Mouse (Mus musculus): ENCODE results near the gene Plxnc1. TPM values are rescaled to one million over a fixed set of nuclear protein-coding genes. Genes with fewer than 3 reads are reported as not detected.

Gene Plxnc1
- 7.2 and 8.3 TPM in 2 replicates for polyA plus RNA-seq (2015; fragmentation: Nextera tagmentation; extraction: Ambion mirVana)

DNA sequence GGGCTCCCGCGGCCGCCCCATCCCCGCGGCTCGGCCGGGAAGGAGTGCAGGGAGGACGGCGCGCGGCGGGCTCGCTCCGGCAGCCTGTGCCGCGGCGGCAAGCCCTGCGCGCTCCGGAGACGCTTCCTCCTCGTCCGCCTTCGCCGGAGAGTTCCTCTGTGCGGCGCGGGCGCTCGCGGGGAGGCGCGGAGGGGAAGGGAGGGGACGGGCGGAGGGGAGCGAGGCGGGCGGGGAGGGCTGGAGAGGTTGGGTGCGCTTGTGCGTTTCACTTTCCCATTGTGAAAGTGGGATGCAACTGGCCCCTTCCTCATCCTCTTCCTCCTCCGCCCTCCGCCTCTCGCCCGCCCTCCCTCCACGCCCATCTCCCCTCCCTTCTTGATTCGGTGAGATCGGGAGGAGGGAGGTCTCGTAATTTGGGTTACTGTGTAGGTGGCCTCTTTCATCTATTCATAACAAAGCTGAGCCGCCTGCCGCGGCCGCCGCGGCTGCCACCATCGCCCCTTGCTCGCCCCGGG lies at the start of gene Plxnc1:
Gene Plxnc1 (minus strand): TSS at position 145 of the 515 bp plus-strand sequence.
- peak within 1 kb of the TSS; percentile 87 for H3K4me2 ChIP-seq
- H3K36me3 ChIP-seq (ENCODE audit: poor library complexity, severe bottlenecking) = no peaks in the 10 kb centered on the region
- H3K9me3 ChIP-seq (replicated peaks) = no peaks in the 10 kb centered on the region
- under 1% methylated on average over 31 of the region's 57 CpGs for WGBS
- peak within 1 kb of the TSS; percentile 95 for H3K27ac ChIP-seq
- H3K4me1 ChIP-seq = peaks cover 55% of the 10 kb centered on the region
- peak within 1 kb of the TSS; percentile 92 for H3K9ac ChIP-seq
- no peaks in the 10 kb centered on the region for H3K27me3 ChIP-seq
- peak within 1 kb of the TSS; percentile 85 for H3K4me3 ChIP-seq
- ATAC-seq = peak; percentile 65

DNA sequence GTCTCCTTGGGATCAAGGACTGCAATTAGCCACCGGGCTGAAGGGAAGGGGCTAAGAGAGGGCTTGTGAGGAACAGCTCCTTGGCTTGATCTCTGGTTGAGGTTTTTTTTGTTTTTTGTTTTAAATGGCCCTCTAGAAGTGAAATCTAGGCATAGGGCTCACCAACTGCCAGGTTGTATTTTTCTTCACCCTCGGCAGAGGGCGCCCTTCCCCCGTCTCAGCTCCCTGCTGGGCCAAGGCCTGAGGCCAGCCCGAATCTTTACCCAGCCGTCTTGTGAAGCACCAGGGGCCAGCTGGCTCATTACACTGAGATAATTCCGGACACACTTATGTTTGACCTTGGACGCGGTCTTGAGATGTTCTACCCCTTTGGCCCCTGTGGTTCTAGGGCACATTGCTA lies 47.5 kb upstream of the Plxnc1 start:
- peak; percentile 37 for ATAC-seq

DNA sequence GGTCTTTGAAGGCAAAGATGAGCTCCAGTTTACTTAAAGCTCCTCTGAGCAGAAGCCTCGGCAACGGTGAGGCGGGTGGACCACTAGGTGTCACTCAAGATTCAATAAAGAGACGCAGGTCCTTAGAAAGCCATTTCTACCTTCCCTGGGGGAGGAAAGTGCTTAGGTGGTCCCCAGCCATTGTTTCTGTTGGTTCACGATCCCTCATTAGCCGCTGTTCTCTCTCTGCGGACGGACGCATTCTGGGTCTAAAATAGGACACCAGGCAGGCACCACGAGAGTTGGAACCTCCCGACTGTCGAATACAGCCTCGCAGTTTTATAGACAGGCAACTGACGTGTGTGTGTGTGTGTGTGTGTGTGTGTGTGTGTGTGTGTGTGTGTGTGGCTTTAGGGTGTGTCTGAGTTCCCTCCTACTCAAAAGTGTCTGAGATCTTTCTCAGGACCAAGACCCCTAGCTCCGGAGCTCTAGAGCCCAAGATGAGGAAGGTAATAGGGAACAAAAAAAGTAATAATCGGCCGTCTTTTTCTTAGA lies 47.0 kb upstream of the Plxnc1 start:
- peak; percentile 67 for ATAC-seq
- Histone ChIP-seq H3K9me3 (replicated peaks) (no peaks in the 10 kb centered on the region), H3K36me3 (ENCODE audit: poor library complexity, severe bottlenecking) (no peaks in the 10 kb centered on the region), H3K4me2 (peak overlapping the region; percentile 55), H3K9ac (no peak overlapping the region), H3K4me3 (peak overlapping the region; percentile 19), H3K4me1 (peaks cover 24% of the 10 kb centered on the region), H3K27ac (peak overlapping the region; percentile 70), H3K27me3 (no peaks in the 10 kb centered on the region)
- WGBS = 9% methylated on average over 17 of the region's 17 CpGs

More for the DNA sequence above, 47.5 kb upstream of the Plxnc1 start:
- Histone ChIP-seq H3K4me2 (peak overlapping the region; percentile 55), H3K4me3 (no peak overlapping the region), H3K9me3 (replicated peaks) (no peaks in the 10 kb centered on the region), H3K9ac (no peak overlapping the region), H3K4me1 (peaks cover 24% of the 10 kb centered on the region), H3K27me3 (no peaks in the 10 kb centered on the region), H3K36me3 (ENCODE audit: poor library complexity, severe bottlenecking) (no peaks in the 10 kb centered on the region), H3K27ac (0 out of 2 replicates have a peak overlapping the region, but pooled peaks have one; percentile 14)
- 8% methylated on average over 9 of the region's 9 CpGs for WGBS

DNA sequence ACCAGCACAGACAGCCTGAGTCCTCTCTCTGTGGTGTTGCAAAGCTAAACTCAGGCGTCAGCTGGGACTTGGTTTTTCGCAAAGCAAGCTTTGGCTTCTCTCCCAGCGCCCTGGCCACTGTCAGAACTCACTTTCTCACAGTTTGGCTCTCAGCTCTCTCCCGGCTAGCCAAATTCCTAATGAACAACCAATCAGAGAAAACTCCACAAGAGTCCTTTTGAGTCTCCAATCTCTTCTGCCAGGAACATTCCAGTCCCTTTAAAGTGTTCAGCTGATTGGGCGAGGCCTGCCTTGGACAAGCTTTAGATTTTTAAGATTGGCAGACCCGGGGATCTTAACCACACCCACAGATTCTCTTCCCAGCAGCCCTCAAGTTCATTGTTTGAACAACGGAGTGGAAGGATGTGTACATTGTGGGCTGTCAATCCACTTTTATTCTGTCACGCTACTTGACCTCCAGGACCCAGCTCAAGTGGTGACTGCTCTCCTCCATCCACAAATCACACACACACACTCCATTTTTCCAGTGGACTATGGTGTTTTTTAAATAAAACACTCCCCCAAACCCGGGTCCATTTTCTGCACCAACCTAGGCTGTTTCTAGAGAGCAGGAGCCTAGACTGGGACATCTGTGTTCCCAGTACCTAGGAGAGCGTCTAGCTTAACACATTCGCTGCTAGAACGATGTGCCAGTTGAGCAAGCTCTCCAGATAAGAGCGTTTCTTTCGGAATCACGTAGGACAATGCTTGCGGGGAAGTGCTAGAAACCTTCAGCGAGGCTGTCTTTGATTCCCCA lies 46.3 kb upstream of the Plxnc1 start:
- Histone ChIP-seq H3K4me2 (peak overlapping the region; percentile 55), H3K27ac (peak overlapping the region; percentile 70), H3K4me1 (peaks cover 24% of the 10 kb centered on the region), H3K36me3 (ENCODE audit: poor library complexity, severe bottlenecking) (no peaks in the 10 kb centered on the region), H3K9me3 (replicated peaks) (no peaks in the 10 kb centered on the region), H3K27me3 (no peaks in the 10 kb centered on the region), H3K9ac (no peak overlapping the region), H3K4me3 (peak overlapping the region; percentile 19; the same call in 1 of the 2 replicates)
- 14% methylated on average over 17 of the region's 17 CpGs for WGBS
- peak; percentile 67 for ATAC-seq

DNA sequence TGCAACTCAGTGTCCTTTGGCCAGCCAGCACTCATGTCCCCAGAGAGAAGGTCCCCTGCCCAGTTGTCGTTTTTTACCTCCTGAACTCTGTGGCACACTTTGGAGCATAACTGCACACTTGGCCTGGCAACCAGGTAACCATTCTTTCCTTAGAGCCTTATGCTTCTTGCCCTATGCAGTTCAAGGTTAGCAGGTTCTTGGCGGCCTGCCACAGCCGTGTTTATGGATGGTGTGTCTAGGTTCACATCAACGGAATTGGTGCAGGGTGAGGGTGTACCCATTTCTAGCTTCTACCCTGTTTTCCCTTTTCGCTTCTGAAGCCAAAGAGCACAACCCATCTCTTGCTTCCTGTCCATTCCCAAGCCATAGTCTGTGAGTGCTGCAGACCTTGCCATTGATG lies 44.7 kb upstream of the Plxnc1 start:
- no peak overlapping the region for H3K27ac ChIP-seq
- 94% methylated on average over 5 of the region's 5 CpGs for WGBS
- H3K9ac ChIP-seq = no peak overlapping the region
- H3K4me2 ChIP-seq = no peak overlapping the region
- no peaks in the 10 kb centered on the region for H3K27me3 ChIP-seq
- no peak for ATAC-seq
- no peaks in the 10 kb centered on the region for H3K36me3 ChIP-seq (ENCODE audit: poor library complexity, severe bottlenecking)
- no peaks in the 10 kb centered on the region for H3K9me3 ChIP-seq (replicated peaks)
- peaks cover 24% of the 10 kb centered on the region for H3K4me1 ChIP-seq
- H3K4me3 ChIP-seq = no peak overlapping the region

DNA sequence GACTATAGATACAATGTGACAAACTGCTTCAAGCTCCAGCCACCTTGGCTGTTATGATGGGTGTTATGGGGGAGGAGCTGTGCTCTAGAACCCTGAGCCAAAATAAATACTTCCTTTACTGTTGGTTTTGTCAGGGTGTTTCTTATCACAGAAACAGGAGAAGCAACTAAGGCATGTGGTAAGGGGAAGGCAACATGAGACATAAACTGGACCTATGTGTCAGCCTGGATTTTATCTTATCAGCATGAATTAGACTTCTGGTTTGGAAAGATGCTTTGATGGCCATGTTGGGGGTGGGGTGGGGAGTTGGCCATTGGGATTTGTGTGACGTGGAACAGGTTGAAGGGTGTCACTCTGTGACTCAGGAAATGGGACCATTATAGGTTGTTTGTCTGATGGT lies 40.5 kb upstream of the Plxnc1 start:
- no peak overlapping the region for H3K4me2 ChIP-seq
- H3K36me3 ChIP-seq (ENCODE audit: poor library complexity, severe bottlenecking) = no peaks in the 10 kb centered on the region
- ATAC-seq = no peak
- no peak overlapping the region for H3K4me3 ChIP-seq
- no peak overlapping the region for H3K9ac ChIP-seq
- peaks cover 11% of the 10 kb centered on the region for H3K4me1 ChIP-seq
- peaks cover 5% of the 10 kb centered on the region; the same call in 1 of the 2 replicates for H3K9me3 ChIP-seq (replicated peaks)
- H3K27me3 ChIP-seq = no peaks in the 10 kb centered on the region
- whole genome bisulfite sequencing = 85% methylated on average over 1 of the region's 1 CpGs
- H3K27ac ChIP-seq = no peak overlapping the region

DNA sequence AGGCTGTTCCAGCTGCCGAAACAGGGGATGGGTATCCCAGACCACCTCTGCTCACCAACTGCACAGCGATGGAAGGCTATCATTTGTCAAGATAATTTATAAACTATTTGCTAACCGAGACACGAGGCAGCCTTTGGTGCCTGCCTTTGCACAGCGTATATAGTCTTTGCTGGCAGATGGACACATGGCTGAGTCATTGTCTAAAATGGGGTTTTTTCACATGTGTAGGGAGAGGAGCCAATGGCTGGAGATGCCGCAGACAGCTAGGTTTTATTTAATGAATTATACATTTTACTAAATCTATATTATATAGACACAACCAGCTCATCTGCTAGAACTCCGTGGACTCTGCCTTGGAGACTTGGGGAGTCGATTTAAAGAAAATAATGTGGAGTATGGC lies 37.9 kb upstream of the Plxnc1 start:
- H3K4me2 ChIP-seq = no peak overlapping the region
- H3K27me3 ChIP-seq = no peaks in the 10 kb centered on the region
- H3K9me3 ChIP-seq (replicated peaks) = peaks cover 5% of the 10 kb centered on the region; the same call in 1 of the 2 replicates
- H3K36me3 ChIP-seq (ENCODE audit: poor library complexity, severe bottlenecking) = no peaks in the 10 kb centered on the region
- no peak overlapping the region for H3K4me3 ChIP-seq
- H3K4me1 ChIP-seq = peaks cover 27% of the 10 kb centered on the region
- H3K27ac ChIP-seq = no peak overlapping the region
- no peak for ATAC-seq
- no peak overlapping the region for H3K9ac ChIP-seq
- WGBS = 94% methylated on average over 8 of the region's 8 CpGs

DNA sequence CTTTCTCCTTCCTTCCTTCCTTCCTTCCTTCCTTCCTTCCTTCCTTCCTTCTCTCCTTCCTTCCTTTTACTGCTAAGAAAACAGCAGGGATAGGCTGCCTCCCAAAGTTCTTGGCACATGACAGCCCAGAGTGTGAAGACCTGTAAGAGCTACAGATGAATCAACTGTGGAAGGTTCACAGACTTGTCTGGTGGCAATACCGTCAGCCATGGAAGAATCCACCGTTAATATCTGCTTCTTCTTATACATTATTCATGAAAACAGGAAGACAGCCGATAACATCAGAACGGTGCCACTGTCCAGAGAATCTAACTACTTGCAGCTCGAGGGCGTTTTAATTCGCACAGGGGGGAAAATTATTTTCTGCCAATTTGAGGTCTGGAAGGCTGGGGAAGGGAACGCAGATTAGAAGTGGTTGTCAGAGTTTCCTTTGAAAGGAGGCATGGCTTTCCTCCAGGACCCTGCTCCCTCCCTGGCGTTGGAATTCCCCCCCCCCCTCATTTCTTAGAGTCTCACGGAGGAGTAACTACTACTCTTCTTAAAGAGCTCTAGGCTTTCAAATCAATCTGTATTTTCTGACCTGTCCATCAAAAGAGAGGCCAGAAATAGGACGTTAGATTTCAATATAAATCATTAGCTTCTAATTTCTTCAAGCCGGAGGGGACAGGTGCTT lies 37.0 kb upstream of the Plxnc1 start:
- Histone ChIP-seq H3K36me3 (ENCODE audit: poor library complexity, severe bottlenecking) (no peaks in the 10 kb centered on the region), H3K4me3 (no peak overlapping the region), H3K27me3 (0 out of 2 replicates have a peak, but pooled peaks cover under 1% of the 10 kb centered on the region), H3K27ac (no peak overlapping the region), H3K9ac (0 out of 2 replicates have a peak overlapping the region, but pooled peaks have one; percentile 4), H3K4me2 (peak overlapping the region; percentile 28), H3K9me3 (replicated peaks) (peaks cover 5% of the 10 kb centered on the region; the same call in 1 of the 2 replicates), H3K4me1 (peaks cover 27% of the 10 kb centered on the region)
- no peak for ATAC-seq
- WGBS = 28% methylated on average over 12 of the region's 12 CpGs

DNA sequence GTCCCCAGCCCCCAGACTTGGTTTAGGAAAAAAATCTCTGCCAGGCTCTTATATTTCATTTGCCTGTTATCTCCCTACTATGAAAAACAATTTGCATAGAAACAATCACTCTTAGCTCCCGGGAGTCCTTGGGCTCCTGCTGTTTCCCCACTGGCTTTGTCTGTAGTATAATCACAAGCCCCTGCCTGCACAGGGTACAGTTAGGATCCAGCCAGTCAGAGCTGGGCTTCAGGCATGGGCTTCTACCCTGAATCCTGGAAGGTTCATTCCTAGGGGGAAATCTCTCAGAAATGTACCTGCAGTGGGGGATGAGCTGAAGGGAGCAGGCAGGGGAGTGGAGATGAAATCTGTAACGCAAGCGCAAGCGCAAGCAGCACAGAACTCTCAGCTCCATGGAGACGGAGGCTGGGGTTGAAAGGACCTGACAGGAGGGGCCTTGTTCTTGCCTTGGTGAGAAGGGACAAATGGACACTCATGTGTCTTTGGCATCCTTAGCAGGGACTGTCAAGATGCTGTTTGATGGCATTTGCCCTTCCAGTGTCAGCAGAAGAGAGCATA lies 33.7 kb upstream of the Plxnc1 start:
- peak; percentile 69 for ATAC-seq
- Histone ChIP-seq H3K4me2 (0 out of 2 replicates have a peak overlapping the region, but pooled peaks have one; percentile 12), H3K4me3 (no peak overlapping the region), H3K9me3 (replicated peaks) (no peaks in the 10 kb centered on the region), H3K4me1 (peaks cover 34% of the 10 kb centered on the region), H3K27ac (peak overlapping the region; percentile 54), H3K9ac (peak overlapping the region; percentile 40), H3K27me3 (0 out of 2 replicates have a peak, but pooled peaks cover 6% of the 10 kb centered on the region), H3K36me3 (ENCODE audit: poor library complexity, severe bottlenecking) (no peaks in the 10 kb centered on the region)
- WGBS = 24% methylated on average over 5 of the region's 5 CpGs

DNA sequence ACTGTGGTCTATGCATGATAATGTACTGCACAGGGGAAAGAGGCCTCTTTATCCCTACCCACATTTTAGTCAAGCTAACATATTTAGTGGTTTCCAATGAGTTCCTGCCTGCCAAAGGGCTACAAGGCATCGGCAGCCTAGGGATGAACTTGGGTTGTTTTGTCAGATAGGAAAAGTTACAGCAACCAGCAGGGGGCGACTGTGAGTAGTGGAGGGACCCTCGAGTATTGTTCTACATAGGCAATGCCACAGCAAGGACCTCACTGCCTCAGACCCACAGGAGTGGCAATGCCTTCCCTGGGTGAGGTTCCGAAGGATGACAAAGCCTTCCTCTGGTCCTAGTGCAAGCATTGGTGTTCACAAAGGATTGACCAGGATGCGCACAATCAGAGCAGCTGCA lies 31.7 kb upstream of the Plxnc1 start:
- H3K27me3 ChIP-seq = 0 out of 2 replicates have a peak, but pooled peaks cover 6% of the 10 kb centered on the region
- H3K4me2 ChIP-seq = no peak overlapping the region
- H3K9me3 ChIP-seq (replicated peaks) = no peaks in the 10 kb centered on the region
- H3K9ac ChIP-seq = no peak overlapping the region
- no peak overlapping the region for H3K4me3 ChIP-seq
- H3K4me1 ChIP-seq = peaks cover 26% of the 10 kb centered on the region
- no peak for ATAC-seq
- no peak overlapping the region for H3K27ac ChIP-seq
- no peaks in the 10 kb centered on the region for H3K36me3 ChIP-seq (ENCODE audit: poor library complexity, severe bottlenecking)
- WGBS = 61% methylated on average over 5 of the region's 5 CpGs

DNA sequence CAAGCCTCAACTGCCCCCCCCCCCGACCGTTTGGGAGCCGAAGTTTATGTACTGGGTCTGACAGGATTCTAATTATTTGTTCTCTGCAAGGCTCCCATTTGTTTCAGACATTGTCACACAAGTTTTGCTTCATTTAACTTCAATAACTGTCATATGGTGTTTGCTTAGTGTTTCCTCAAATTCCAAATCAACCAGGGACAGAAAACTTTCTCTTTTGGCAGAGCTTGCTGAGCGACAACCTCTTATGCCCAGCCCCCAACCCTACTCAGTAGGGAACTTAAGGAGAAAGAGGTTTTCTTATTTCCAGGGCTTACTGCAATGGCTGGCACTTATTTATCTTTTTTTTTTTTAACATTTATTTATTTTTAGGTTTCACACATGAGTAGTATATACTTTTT lies 30.5 kb upstream of the Plxnc1 start:
- no peak overlapping the region for H3K4me3 ChIP-seq
- no peaks in the 10 kb centered on the region for H3K36me3 ChIP-seq (ENCODE audit: poor library complexity, severe bottlenecking)
- H3K27me3 ChIP-seq = 0 out of 2 replicates have a peak, but pooled peaks cover 6% of the 10 kb centered on the region
- H3K4me2 ChIP-seq = no peak overlapping the region
- no peak for ATAC-seq
- 17% methylated on average over 4 of the region's 4 CpGs for WGBS
- H3K9me3 ChIP-seq (replicated peaks) = no peaks in the 10 kb centered on the region
- H3K4me1 ChIP-seq = peaks cover 26% of the 10 kb centered on the region
- H3K9ac ChIP-seq = no peak overlapping the region
- no peak overlapping the region for H3K27ac ChIP-seq
